Comparison of ENCODE assay signal across 8 mouse cellular contexts in the genomic region with DNA sequence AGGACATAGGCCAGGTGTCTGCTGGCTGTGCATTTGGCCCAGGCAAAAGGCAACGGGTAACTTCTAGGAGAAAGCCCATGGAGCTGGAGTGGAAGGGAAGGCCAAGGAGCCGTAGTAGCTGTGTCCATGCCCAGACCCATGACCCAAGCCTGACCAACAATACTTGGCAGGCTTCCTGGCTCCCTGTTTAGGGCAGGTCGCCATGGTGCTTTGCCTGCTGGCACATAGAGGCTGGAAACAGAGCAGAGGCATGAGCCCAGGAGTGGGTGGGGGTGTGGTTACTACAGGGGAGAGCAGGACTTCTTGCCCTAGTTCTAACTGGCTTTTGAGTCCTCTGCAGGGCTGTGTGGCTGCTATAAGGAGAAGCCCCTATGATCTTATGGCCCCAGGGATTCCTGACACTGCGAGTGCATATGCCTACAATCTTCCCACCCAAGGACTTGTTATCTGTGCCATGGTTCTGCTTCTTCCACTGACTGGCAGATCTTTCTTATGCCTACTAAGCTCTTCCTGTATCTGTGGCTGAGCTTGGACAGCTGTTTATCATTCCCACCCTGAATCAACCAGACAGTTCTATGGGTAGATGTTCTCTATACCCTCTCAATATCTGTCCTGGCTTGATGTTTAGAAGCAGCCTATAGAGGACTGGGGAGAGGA. TPM values are rescaled to one million over a fixed set of nuclear protein-coding genes. Genes with fewer than 3 reads are reported as not detected.
DNase-seq lines count a peak whose midpoint lies in the region; ATAC-seq lines count a peak whose summit lies in the region.

No protein-coding gene starts in this region.

- no peaks in the 10 kb centered on the region for H3K36me3 ChIP-seq in forebrain, embryonic 15.5 days

- no peak overlapping the region for H3K4me2 ChIP-seq in forebrain, embryonic 15.5 days (replicated peaks)

- H3K4me3 ChIP-seq in forebrain, embryonic 15.5 days: no peak overlapping the region

- H3K4me1 ChIP-seq in forebrain, embryonic 15.5 days: no peaks in the 10 kb centered on the region

- H3K27me3 ChIP-seq in forebrain, embryonic 15.5 days: no peaks in the 10 kb centered on the region

- no peak for ATAC-seq in erythroid progenitor cell, adult 5-6 weeks (replicated peaks; ENCODE audit: low FRiP score, poor library complexity, severe bottlenecking)
- ATAC-seq in forebrain, embryonic 15.5 days (replicated peaks): no peak

- WGBS in forebrain, embryonic 15.5 days: 85% methylated on average over 4 of the region's 4 CpGs

- H3K9ac ChIP-seq in forebrain, embryonic 15.5 days (replicated peaks): no peak overlapping the region

- no peak overlapping the region for H3K27ac ChIP-seq in forebrain, embryonic 15.5 days (replicated peaks)

- DNase-seq in urinary bladder, adult 2 months (ENCODE audit: low spot score): peak; percentile 23
- no peak for DNase-seq in urinary bladder, postnatal 10 days (ENCODE audit: low spot score)
- peak; percentile 86 for DNase-seq in cerebellum, postnatal 25 days
- peak; percentile 72 to 85 for DNase-seq in kidney, postnatal 25 days
- DNase-seq in urinary bladder, postnatal 25 days (ENCODE audit: low spot score): no peak
- no peak for DNase-seq in frontal cortex, postnatal 25 days (ENCODE audit: low spot score in 2 of 2)

- no peaks in the 10 kb centered on the region for H3K9me3 ChIP-seq in forebrain, embryonic 15.5 days

RNA-seq across cellular contexts. Expression of a gene that starts 40.8 kb away (rescaled TPM):
- 6.4 and 8.8 TPM in 2 replicates for polyA plus RNA-seq in urinary bladder, adult 2 months (2012; rRNA removed)
- 6.7 and 23.1 TPM in 2 replicates for total RNA-seq in erythroid progenitor cell, adult 5-6 weeks (2015; ENCODE audit: low replicate concordance)
- total RNA-seq in erythroid progenitor cell, adult 5-6 weeks (2017; ENCODE audit: low replicate concordance): 2.6 and 2.9 TPM in 2 replicates
- polyA plus RNA-seq in forebrain, embryonic 15.5 days (2015; fragmentation: Nextera tagmentation; extraction: Ambion mirVana): 4.5 and 5.1 TPM in 2 replicates

Comparison
In these comparisons a context has a peak if more than half of its experiments do, and no peak if none do; other contexts are left out.
1. DNase-seq: peak in urinary bladder, adult 2 months (single experiment), cerebellum, postnatal 25 days (2 of 2) and kidney, postnatal 25 days (2 of 2); none in urinary bladder, postnatal 10 days (single experiment), urinary bladder, postnatal 25 days (single experiment) and frontal cortex, postnatal 25 days (0 of 2).